Mouse (Mus musculus) megakaryocyte-erythroid progenitor cell, adult 5 weeks (primary cell): Measurements from ENCODE around the gene Keap1. TPM values are rescaled to one million over a fixed set of nuclear protein-coding genes. Genes with fewer than 3 reads are reported as not detected.

Experiments used
- polyA plus RNA-seq: library from polyadenylated mRNA; stranded (reverse); fragments of >175 nt; gene quantifications from 2 replicates; pipeline ENCODE4 v1.2.3, GENCODE M21; 2012

Gene Keap1
- polyA plus RNA-seq = 66.5 and 66.9 TPM in 2 replicates

DNA sequence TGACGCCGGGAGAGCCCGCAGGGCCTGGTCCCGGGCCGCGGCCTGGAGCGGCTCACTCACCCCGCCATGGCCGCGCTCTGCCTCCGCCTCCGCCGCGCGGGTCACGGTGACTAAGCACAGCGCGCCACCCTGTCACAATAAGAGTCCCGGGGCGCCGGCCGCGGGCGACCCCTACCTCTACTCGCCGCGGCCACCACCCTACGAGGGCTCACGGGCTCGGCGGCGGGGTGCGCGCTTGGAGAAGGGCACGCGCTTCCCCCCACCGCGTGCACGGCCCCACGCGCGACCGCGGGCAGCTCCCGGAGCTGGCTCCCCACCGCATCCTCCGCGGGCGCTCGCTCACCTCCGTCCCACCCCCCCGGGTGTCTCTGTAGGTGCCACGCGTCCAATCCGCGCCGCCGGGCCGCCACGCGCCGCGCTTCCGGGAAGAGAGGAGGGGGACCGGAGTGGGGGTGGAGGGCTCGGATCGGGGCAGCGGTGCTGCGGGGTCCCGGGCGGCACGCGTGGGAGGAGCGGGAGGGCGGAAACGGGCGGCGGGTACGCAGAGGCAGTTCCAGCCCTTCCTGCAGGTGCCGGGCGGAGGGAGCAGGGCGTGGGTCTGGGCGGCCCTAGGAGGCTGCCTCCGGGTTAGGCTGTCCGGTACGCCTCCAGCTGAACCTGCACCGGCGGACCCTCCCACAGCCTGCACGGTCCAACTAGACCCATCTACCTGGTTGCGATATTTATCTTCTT is at the start of gene Keap1:
TSS of gene Keap1 (minus strand) at position 629 of the 732 bp plus-strand sequence.

DNA sequence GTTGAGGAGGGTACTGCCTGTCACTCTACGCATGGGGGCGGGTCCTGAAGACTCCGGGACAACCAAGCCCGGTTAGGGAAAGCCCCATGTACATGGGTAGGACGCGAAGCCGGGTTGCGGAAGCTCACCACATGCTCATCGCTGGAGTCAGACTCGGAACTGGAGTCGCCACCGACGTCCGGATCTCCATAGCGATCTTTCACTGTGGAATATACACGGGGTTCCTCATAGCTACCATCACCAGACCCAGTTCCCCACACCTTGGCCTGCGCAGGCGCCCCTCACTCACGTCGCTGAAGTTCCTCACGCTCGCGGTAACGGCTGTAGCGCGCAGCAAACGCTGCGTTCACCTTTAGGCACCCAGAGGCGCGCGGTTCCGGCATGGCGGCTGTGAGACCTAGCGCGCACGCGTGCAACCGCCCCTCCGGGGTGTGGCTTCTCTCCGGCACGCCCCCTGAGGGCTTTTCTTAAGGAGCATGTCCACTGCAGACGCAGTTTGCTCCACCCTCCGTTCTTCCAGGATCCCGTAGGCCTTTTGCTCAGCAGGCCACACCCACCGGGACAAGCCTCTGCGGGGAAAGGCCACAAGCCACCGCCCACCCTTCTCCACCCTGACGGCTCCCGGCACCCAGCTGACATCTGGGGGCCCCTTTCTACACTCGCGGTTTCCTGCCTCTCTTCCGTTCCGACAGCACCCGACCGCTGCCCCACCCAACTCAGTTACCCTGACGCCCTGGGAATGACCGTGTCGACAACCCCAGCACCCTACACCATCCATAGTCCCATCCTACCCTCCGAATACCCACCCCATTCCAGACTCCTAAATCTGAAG is 48.6 kb upstream of the Keap1 start, which contains the start of gene Kri1:
TSS of gene Kri1 (minus strand) at position 399 of the 832 bp plus-strand sequence.

DNA sequence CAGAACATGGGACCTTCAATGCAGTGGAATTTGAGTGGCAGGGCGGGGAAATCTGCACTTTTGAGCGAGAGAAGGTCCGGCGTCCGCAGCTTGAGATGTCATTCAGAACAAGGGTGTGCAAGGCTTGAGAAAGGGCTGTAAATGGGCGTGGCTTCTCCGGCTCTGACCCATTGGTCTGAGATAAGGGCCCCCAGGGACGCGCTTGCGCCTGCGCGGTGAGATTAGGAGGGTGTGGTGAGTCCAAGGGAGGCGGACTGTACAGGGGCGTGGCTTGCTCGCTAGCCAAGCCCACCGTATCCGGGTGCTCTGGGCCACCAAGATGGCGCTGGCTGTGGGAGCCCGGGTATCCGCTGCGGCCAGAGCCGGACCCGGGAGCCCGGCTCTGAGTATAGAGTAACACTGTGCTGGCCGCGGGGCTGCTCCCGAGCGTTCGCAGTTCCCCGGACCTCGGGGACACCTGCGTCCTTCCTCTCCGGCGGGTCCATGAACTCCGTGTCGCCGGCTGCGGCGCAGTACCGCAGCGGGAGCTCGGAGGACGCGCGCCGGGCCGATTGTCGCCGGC is 25.9 kb upstream of the Keap1 start, which contains the start of gene Atg4d:
TSS of gene Atg4d (plus strand) at position 294 of the 562 bp plus-strand sequence.

DNA sequence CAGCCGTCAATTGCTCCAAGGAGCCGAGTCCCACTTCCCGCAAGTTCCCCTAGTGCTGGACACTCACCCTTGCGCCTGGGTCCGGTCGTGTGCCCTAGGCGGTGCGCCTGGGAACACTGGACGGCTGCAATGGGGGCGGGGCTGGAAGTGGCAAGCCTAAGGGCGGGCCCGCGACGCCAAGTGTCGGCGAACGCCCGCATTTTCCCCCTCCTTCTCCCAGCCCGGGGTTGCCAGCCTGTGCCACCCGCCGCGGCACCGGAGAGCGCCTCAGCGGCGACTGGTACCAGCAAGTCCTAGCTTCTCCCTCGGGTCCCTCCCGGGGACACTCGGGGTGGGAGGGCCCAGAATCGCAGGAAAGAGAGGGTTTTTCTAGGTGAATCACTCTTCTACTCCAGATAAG is 9.2 kb upstream of the Keap1 start, which contains the start of gene S1pr5:
TSS of gene S1pr5 (minus strand) at position 118 of the 400 bp plus-strand sequence.

Other genes with a start within 250 kb of the Keap1 start
- gene Mrpl4, start 236.6 kb downstream of the Keap1 start, polyA plus RNA-seq = 111 and 114 TPM in 2 replicates
- 23.4 and 36.2 TPM in 2 replicates for gene Icam1, start 223.4 kb downstream of the Keap1 start, polyA plus RNA-seq
- gene Icam4, start 210.0 kb downstream of the Keap1 start, polyA plus RNA-seq = 21.8 and 32.7 TPM in 2 replicates
- 0.32 and 0.57 TPM in 2 replicates for gene Icam5, start 207.3 kb downstream of the Keap1 start, polyA plus RNA-seq
- gene Zglp1, start 172.3 kb downstream of the Keap1 start, polyA plus RNA-seq = 3.1 and 7.5 TPM in 2 replicates
- 1.6 and 2.0 TPM in 2 replicates for gene Gm49373, start 166.3 kb downstream of the Keap1 start, polyA plus RNA-seq
- gene Fdx1l, start 165.7 kb downstream of the Keap1 start, polyA plus RNA-seq = 26.8 and 32.5 TPM in 2 replicates
- gene Gm38431, start 147.4 kb downstream of the Keap1 start, polyA plus RNA-seq = 283 and 327 TPM in 2 replicates
- 94.4 and 110 TPM in 2 replicates for gene Raver1, start 147.4 kb downstream of the Keap1 start, polyA plus RNA-seq
- 36.6 and 36.8 TPM in 2 replicates for gene Tyk2, start 108.1 kb downstream of the Keap1 start, polyA plus RNA-seq
- 317 and 381 TPM in 2 replicates for gene Cdc37, start 89.4 kb downstream of the Keap1 start, polyA plus RNA-seq
- 15.4 and 17.1 TPM in 2 replicates for gene Pde4a, start 73.6 kb downstream of the Keap1 start, polyA plus RNA-seq
- gene S1pr5, start 9.1 kb upstream of the Keap1 start, polyA plus RNA-seq = 0.24 and 0.41 TPM in 2 replicates
- gene Atg4d, start 25.9 kb upstream of the Keap1 start, polyA plus RNA-seq = 21.4 and 22.7 TPM in 2 replicates
- gene Kri1, start 48.6 kb upstream of the Keap1 start, polyA plus RNA-seq = 58.2 and 90.2 TPM in 2 replicates
- gene Cdkn2d, start 52.0 kb upstream of the Keap1 start, polyA plus RNA-seq = 45.6 and 52.9 TPM in 2 replicates
- 0.10 and 0.13 TPM in 2 replicates for gene Ap1m2, start 73.0 kb upstream of the Keap1 start, polyA plus RNA-seq
- 121 and 136 TPM in 2 replicates for gene Slc44a2, start 81.3 kb upstream of the Keap1 start, polyA plus RNA-seq
- gene Ilf3, start 128.5 kb upstream of the Keap1 start, polyA plus RNA-seq = 145 and 195 TPM in 2 replicates
- 51.4 and 64.1 TPM in 2 replicates for gene Qtrt1, start 172.5 kb upstream of the Keap1 start, polyA plus RNA-seq
- gene Dnm2, start 185.5 kb upstream of the Keap1 start, polyA plus RNA-seq = 450 and 507 TPM in 2 replicates